In the genomic region with DNA sequence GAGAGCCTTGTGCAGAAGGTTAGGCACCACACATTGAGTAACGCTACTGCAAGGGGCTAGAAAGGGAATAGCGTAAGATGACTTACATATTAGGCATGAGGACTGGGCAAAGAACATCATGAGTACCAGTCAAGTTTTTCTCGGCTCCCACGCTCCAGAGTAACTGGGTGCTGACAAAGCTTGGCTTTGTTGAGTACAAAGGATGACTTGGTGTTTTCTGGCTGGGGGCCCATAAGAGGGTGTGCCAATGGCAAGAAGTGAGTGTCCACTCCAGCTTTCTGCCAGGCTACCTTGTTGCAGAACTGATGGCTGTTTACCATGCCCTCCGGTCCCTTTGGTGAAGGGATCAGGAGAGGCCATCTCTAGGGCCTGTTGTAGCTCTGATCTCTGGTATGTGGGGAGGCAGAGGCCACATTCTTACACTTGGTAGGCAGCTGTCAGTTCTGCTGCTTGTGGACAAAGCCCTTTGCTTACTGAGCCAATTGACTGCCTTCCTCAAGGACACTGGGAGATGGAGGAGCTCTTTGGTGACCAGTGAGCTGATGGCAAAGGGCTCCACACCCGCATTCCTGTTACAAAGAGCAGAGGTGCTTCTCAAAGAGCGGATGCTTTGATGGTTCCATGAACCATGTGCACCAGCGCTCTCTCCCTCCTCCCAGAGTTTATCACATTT, we compare ENCODE assay signal across 14 mouse cellular contexts. TPM values are rescaled to one million over a fixed set of nuclear protein-coding genes. Genes with fewer than 3 reads are reported as not detected.
DNase-seq lines count a peak whose midpoint lies in the region.
"Had no signal": no experiment of that assay in that cellular context is flagged by ENCODE, and none has a peak within 500 bp of the region (broad histone marks: within the 10 kb centered on the region; RNA-seq: fewer than 3 reads in every experiment).

No protein-coding gene starts in this region.

- peak; percentile 26 for DNase-seq in gastrocnemius, postnatal 10 days
- no peak for DNase-seq in gastrocnemius, adult 18-20 months (ENCODE audit: low spot score)
- peak; percentile 34 for DNase-seq in ovary, postnatal 36 days (ENCODE audit: low spot score)
- no peak for DNase-seq in ovary, postnatal 10 days (ENCODE audit: low spot score)
- peak; percentile 95 for DNase-seq in gonadal fat pad, adult 2 months (ENCODE audit: low read depth)
- DNase-seq in right cerebral cortex, adult 2 months (ENCODE audit: low spot score in 2 of 2): no peak
- DNase-seq in layer of hippocampus, postnatal 14 days (ENCODE audit: low spot score in 2 of 2): no peak
- no peak for DNase-seq in spleen, postnatal 4 days (ENCODE audit: low spot score in 2 of 2)
- DNase-seq: heart, postnatal 14 days; right cerebral cortex, postnatal 14 days had no signal

RNA-seq across cellular contexts. Expression of gene Scgb1a1, which starts 26.4 kb away (rescaled TPM):
- total RNA-seq in gastrocnemius, postnatal 10 days (2021): under 1 TPM in 1 of 2 experiments, not detected in 1; 0.63 TPM
- total RNA-seq in gastrocnemius, adult 18-20 months (2021): not detected
- polyA plus RNA-seq in gonadal fat pad, adult 2 months (2012; rRNA removed): 4.0 and 6.9 TPM in 2 replicates
- total RNA-seq in layer of hippocampus, postnatal 14 days (2021): not detected
- total RNA-seq: left cerebral cortex, adult 18-20 months had no signal
- polyA plus RNA-seq: intestine, embryonic 14.5 days; liver, embryonic 11.5 days; neural tube, embryonic 11.5 days had no signal

Comparison
In these comparisons a context has a peak if more than half of its experiments do, and no peak if none do; other contexts are left out.
1. DNase-seq: peak in gastrocnemius, postnatal 10 days (single experiment), ovary, postnatal 36 days (single experiment) and gonadal fat pad, adult 2 months (single experiment); none in gastrocnemius, adult 18-20 months (single experiment), ovary, postnatal 10 days (single experiment), right cerebral cortex, adult 2 months (0 of 2), layer of hippocampus, postnatal 14 days (0 of 2) and spleen, postnatal 4 days (0 of 2).